Mouse (Mus musculus): ENCODE results near the gene Ess2. TPM values are rescaled to one million over a fixed set of nuclear protein-coding genes. Genes with fewer than 3 reads are reported as not detected.

Gene Ess2
- 7.5 and 7.8 TPM in 2 replicates for polyA plus RNA-seq (2012; rRNA removed)

GRCm38 (mm10) chr16:17911052-17911595 lies at the start of gene Ess2:
Ess2 (minus strand) TSS chr16:17911348.

GRCm38 (mm10) chr16:17928087-17928580 lies 17.0 kb upstream of the Ess2 start, which contains the start of gene Slc25a1:
Slc25a1 (minus strand) TSS chr16:17928219.

GRCm38 (mm10) chr16:17914307-17915249 lies 3.4 kb upstream of the Ess2 start, which contains the start of gene Gsc2:
Gsc2 (minus strand) TSS chr16:17915059.

DNA sequence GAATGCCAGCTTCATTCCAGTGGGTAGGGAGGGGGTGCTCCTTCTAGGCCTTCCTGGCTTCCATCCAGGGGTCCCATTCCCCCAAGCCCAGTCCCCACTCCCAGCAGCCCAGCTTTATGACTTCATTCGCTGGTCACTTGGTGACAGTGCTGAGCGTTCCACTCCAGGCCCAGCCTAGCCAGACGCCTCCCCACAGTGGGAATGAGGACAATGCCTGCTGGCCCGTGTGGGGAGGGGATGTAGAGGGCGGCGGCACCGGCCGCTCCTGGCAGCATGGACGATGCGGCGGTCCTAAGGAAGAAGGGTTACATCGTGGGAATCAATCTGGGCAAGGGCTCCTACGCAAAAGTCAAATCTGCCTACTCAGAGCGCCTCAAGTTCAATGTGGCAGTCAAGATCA lies 12.7 kb downstream of the Ess2 start, which contains the start of the genes Dgcr2 and Tssk2:
Dgcr2 (minus strand) TSS at position 101 of the 400 bp plus-strand sequence.
Tssk2 (plus strand) TSS at position 176 of the 400 bp plus-strand sequence.

GRCm38 (mm10) chr16:17893923-17894322 lies 17.2 kb downstream of the Ess2 start, which contains the start of gene Tssk1:
Tssk1 (plus strand) TSS chr16:17894223.

DNA sequence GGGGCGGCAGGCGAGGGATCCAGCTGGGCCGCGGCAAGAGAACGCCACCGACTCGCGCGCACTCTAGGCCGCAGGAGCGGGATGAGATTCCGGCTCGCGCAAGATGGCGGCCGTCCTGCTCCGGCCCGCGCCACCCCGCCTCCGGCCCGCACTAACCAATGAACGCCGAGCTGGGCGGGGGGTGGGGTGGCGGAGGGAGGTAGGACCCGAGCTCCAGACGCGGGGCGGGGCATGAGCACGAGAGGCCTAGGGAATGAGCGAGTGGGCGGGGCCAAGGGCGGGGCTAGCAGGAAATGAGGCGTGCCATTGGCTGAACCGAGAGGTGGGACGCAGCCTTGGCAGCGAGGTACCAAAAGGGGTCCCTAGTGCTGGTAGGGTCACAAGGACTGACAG lies 19.6 kb downstream of the Ess2 start, which contains the start of gene Gm20518:
Gm20518 (minus strand) TSS at position 105 of the 393 bp plus-strand sequence.

Other genes starting within 250 kb of the Ess2 start
- gene Med15, start 178.5 kb downstream of the Ess2 start, polyA plus RNA-seq (2012; rRNA removed): 15.1 and 18.3 TPM in 2 replicates
- gene Klhl22, start 151.7 kb downstream of the Ess2 start, polyA plus RNA-seq (2012; rRNA removed): 11.3 and 11.4 TPM in 2 replicates
- 2.8 and 3.5 TPM in 2 replicates for gene Scarf2, start 114.1 kb downstream of the Ess2 start, polyA plus RNA-seq (2012; rRNA removed)
- gene B830017H08Rik, start 78.2 kb downstream of the Ess2 start, polyA plus RNA-seq (2012; rRNA removed): not detected in 2 replicates
- gene Car15, start 73.0 kb downstream of the Ess2 start, polyA plus RNA-seq (2012; rRNA removed): 0.90 and 1.5 TPM in 2 replicates
- 0.16 and 0.27 TPM in 2 replicates for gene Gm20518, start 19.7 kb downstream of the Ess2 start, polyA plus RNA-seq (2012; rRNA removed)
- gene Tssk1, start 17.1 kb downstream of the Ess2 start, polyA plus RNA-seq (2012; rRNA removed): 0.01 TPM in 1 of 2 replicates, not detected in the other
- 13.4 and 14.7 TPM in 2 replicates for gene Dgcr2, start 12.8 kb downstream of the Ess2 start, polyA plus RNA-seq (2012; rRNA removed)
- gene Tssk2, start 12.7 kb downstream of the Ess2 start, polyA plus RNA-seq (2012; rRNA removed): not detected in 2 replicates
- gene Gsc2, start 3.7 kb upstream of the Ess2 start, polyA plus RNA-seq (2012; rRNA removed): not detected in 2 replicates
- 31.6 and 36.1 TPM in 2 replicates for gene Slc25a1, start 16.9 kb upstream of the Ess2 start, polyA plus RNA-seq (2012; rRNA removed)
- gene Vpreb2, start 69.1 kb upstream of the Ess2 start, polyA plus RNA-seq (2012; rRNA removed): 0.33 and 0.36 TPM in 2 replicates
- gene Dgcr6, start 141.5 kb upstream of the Ess2 start, polyA plus RNA-seq (2012; rRNA removed): 12.9 TPM in 2 replicates
- 5.1 and 5.4 TPM in 2 replicates for gene Prodh, start 178.9 kb upstream of the Ess2 start, polyA plus RNA-seq (2012; rRNA removed)
- gene Rtn4r, start 216.3 kb upstream of the Ess2 start, polyA plus RNA-seq (2012; rRNA removed): 0.49 and 0.62 TPM in 2 replicates